Mouse (Mus musculus) kidney, embryonic 15.5 days (tissue): ENCODE results near the gene Nomo1. TPM values are rescaled to one million over a fixed set of nuclear protein-coding genes. Genes with fewer than 3 reads are reported as not detected.
A peak's percentile ranks its signal among the peaks of the same experiment; 100 is the strongest.

Experiments
- ATAC-seq: fragments of 200-750 bp; cut with Nextera tagmentation; replicated peaks from 2 replicates; pipeline ENCODE4 v1.8.0; 2017; ENCODE audit warnings: moderate TSS enrichment; ENCODE audit not compliant: low FRiP score
- H3K27ac ChIP-seq: fragments of 300-500 bp; sonication (generic); 2 replicates; pipeline ENCODE4 v1.5.1; 2015; ENCODE audit warnings: mild to moderate bottlenecking, inconsistent platforms
- H3K27me3 ChIP-seq: fragments of 300-500 bp; sonication (generic); 2 replicates; pipeline ENCODE4 v1.6.1; 2015; ENCODE audit warnings: inconsistent platforms
- H3K36me3 ChIP-seq: fragments of 300-500 bp; sonication (generic); 2 replicates; pipeline ENCODE4 v1.6.1; 2015; ENCODE audit warnings: inconsistent platforms
- H3K4me1 ChIP-seq: fragments of 300-500 bp; sonication (generic); 2 replicates; pipeline ENCODE4 v1.6.1; 2015; ENCODE audit warnings: inconsistent platforms
- H3K4me2 ChIP-seq: fragments of 300-500 bp; sonication (generic); 2 replicates; pipeline ENCODE4 v1.6.1; 2015; ENCODE audit warnings: moderate library complexity, mild to moderate bottlenecking, inconsistent platforms
- H3K4me3 ChIP-seq: fragments of 300-500 bp; sonication (generic); replicated peaks from 2 replicates; pipeline ENCODE4 v1.5.1; 2015; ENCODE audit warnings: mild to moderate bottlenecking, inconsistent platforms
- H3K9ac ChIP-seq: fragments of 300-500 bp; sonication (generic); 2 replicates; pipeline ENCODE4 v1.6.1; 2015; ENCODE audit warnings: mild to moderate bottlenecking, inconsistent platforms
- H3K9me3 ChIP-seq: fragments of 300-500 bp; sonication (generic); replicated peaks from 2 replicates; pipeline ENCODE4 v1.6.1; 2016; ENCODE audit warnings: inconsistent platforms
- WGBS: fragments of 180-500 bp; shearing (Covaris S2); methylation state at CpG from one replicate; pipeline ENCODE4 v1.1.7; 2015; ENCODE audit warnings: mixed read lengths; 5-methylcytosine and 5-hydroxymethylcytosine counted together
- polyA plus RNA-seq: library from polyadenylated mRNA; unstranded; fragments of >200 nt; fragmentation: Nextera tagmentation; extraction: Ambion mirVana; gene quantifications from 2 replicates; pipeline ENCODE4 v1.2.1, GENCODE M21; 2015

Gene Nomo1
- 39.9 and 40.4 TPM in 2 replicates for polyA plus RNA-seq

- Histone ChIP-seq H3K36me3 (peaks cover 11% of the 10 kb centered on the region), H3K4me3 (peak within 1 kb of the TSS; percentile 93), H3K27ac (no peak within 1 kb of the TSS), H3K9me3 (no peaks in the 10 kb centered on the region), H3K4me2 (peak within 1 kb of the TSS; percentile 80), H3K9ac (peak within 1 kb of the TSS; percentile 86), H3K27me3 (no peaks in the 10 kb centered on the region), H3K4me1 (peaks cover 26% of the 10 kb centered on the region)
- ATAC-seq, result peak; percentile 93
- 5% methylated on average over 43 of the region's 44 CpGs for WGBS
Measured at GRCm38 (mm10) chr7:46033109-46033869, at the start of gene Nomo1. Gene Nomo1 (plus strand): TSS chr7:46033698.

- Histone ChIP-seq H3K9me3 (no peaks in the 10 kb centered on the region), H3K4me2 (no peak overlapping the region), H3K4me3 (no peak overlapping the region), H3K36me3 (no peaks in the 10 kb centered on the region), H3K27me3 (no peaks in the 10 kb centered on the region), H3K27ac (no peak overlapping the region), H3K9ac (no peak overlapping the region), H3K4me1 (no peaks in the 10 kb centered on the region)
- ATAC-seq, result no peak
- WGBS, result 72% methylated on average over 6 of the region's 6 CpGs
Measured at GRCm38 (mm10) chr7:45986893-45987292, 46.6 kb upstream of the Nomo1 start.

GRCm38 (mm10) chr7:45988344-45988743, 45.2 kb upstream of the Nomo1 start:
- H3K9me3 ChIP-seq, result no peaks in the 10 kb centered on the region
- ATAC-seq, result no peak
- H3K4me2 ChIP-seq, result no peak overlapping the region
- 86% methylated on average over 1 of the region's 1 CpGs for WGBS
- no peaks in the 10 kb centered on the region for H3K4me1 ChIP-seq
- H3K4me3 ChIP-seq, result no peak overlapping the region
- no peaks in the 10 kb centered on the region for H3K36me3 ChIP-seq
- H3K27ac ChIP-seq, result no peak overlapping the region
- no peaks in the 10 kb centered on the region for H3K27me3 ChIP-seq
- H3K9ac ChIP-seq, result no peak overlapping the region

GRCm38 (mm10) chr7:45992470-45992869, 41.0 kb upstream of the Nomo1 start:
- ATAC-seq, result no peak
- no peaks in the 10 kb centered on the region for H3K36me3 ChIP-seq
- no peak overlapping the region for H3K27ac ChIP-seq
- WGBS, result 79% methylated on average over 8 of the region's 8 CpGs
- no peaks in the 10 kb centered on the region for H3K4me1 ChIP-seq
- no peak overlapping the region for H3K9ac ChIP-seq
- no peaks in the 10 kb centered on the region for H3K9me3 ChIP-seq
- H3K4me3 ChIP-seq, result no peak overlapping the region
- H3K4me2 ChIP-seq, result no peak overlapping the region
- H3K27me3 ChIP-seq, result no peaks in the 10 kb centered on the region

- Histone ChIP-seq H3K4me2 (no peak overlapping the region), H3K4me3 (no peak overlapping the region), H3K27ac (no peak overlapping the region), H3K9ac (no peak overlapping the region), H3K36me3 (no peaks in the 10 kb centered on the region), H3K4me1 (no peaks in the 10 kb centered on the region), H3K9me3 (no peaks in the 10 kb centered on the region), H3K27me3 (no peaks in the 10 kb centered on the region)
- ATAC-seq, result no peak
- WGBS, result 92% methylated on average over 4 of the region's 4 CpGs
Measured at GRCm38 (mm10) chr7:46000577-46000976, 32.9 kb upstream of the Nomo1 start.

- Histone ChIP-seq H3K27ac (no peak overlapping the region), H3K9me3 (no peaks in the 10 kb centered on the region), H3K36me3 (no peaks in the 10 kb centered on the region), H3K4me2 (no peak overlapping the region), H3K27me3 (no peaks in the 10 kb centered on the region), H3K4me3 (no peak overlapping the region), H3K4me1 (no peaks in the 10 kb centered on the region), H3K9ac (no peak overlapping the region)
- 56% methylated on average over 4 of the region's 4 CpGs for WGBS
- ATAC-seq, result no peak
Measured at GRCm38 (mm10) chr7:46002748-46003147, 30.8 kb upstream of the Nomo1 start.

- H3K9me3 ChIP-seq, result no peaks in the 10 kb centered on the region
- no peaks in the 10 kb centered on the region for H3K36me3 ChIP-seq
- no peaks in the 10 kb centered on the region for H3K27me3 ChIP-seq
- 7% methylated on average over 5 of the region's 5 CpGs for WGBS
- H3K9ac ChIP-seq, result no peak overlapping the region
- peaks cover 17% of the 10 kb centered on the region for H3K4me1 ChIP-seq
- no peak overlapping the region for H3K27ac ChIP-seq
- no peak overlapping the region for H3K4me3 ChIP-seq
- no peak for ATAC-seq
- H3K4me2 ChIP-seq, result no peak overlapping the region
Measured at GRCm38 (mm10) chr7:46009578-46009977, 23.9 kb upstream of the Nomo1 start.

GRCm38 (mm10) chr7:46012121-46012520, 21.4 kb upstream of the Nomo1 start:
- Histone ChIP-seq H3K9me3 (no peaks in the 10 kb centered on the region), H3K4me1 (peaks cover 17% of the 10 kb centered on the region), H3K4me3 (no peak overlapping the region), H3K36me3 (no peaks in the 10 kb centered on the region), H3K9ac (no peak overlapping the region), H3K4me2 (no peak overlapping the region), H3K27me3 (no peaks in the 10 kb centered on the region), H3K27ac (no peak overlapping the region)
- ATAC-seq, result no peak

GRCm38 (mm10) chr7:46013266-46014010, 20.1 kb upstream of the Nomo1 start:
- H3K9ac ChIP-seq, result no peak overlapping the region
- peaks cover 17% of the 10 kb centered on the region for H3K4me1 ChIP-seq
- 18% methylated on average over 9 of the region's 9 CpGs for WGBS
- H3K9me3 ChIP-seq, result no peaks in the 10 kb centered on the region
- H3K4me3 ChIP-seq, result no peak overlapping the region
- H3K4me2 ChIP-seq, result no peak overlapping the region
- peak; percentile 81 for ATAC-seq
- no peaks in the 10 kb centered on the region for H3K27me3 ChIP-seq
- H3K27ac ChIP-seq, result peak overlapping the region; percentile 76
- no peaks in the 10 kb centered on the region for H3K36me3 ChIP-seq

- ATAC-seq, result no peak
- no peaks in the 10 kb centered on the region for H3K27me3 ChIP-seq
- 0 out of 2 replicates have a peak, but pooled peaks cover 6% of the 10 kb centered on the region for H3K4me1 ChIP-seq
- H3K4me2 ChIP-seq, result no peak overlapping the region
- no peaks in the 10 kb centered on the region for H3K36me3 ChIP-seq
- H3K9ac ChIP-seq, result no peak overlapping the region
- no peaks in the 10 kb centered on the region for H3K9me3 ChIP-seq
- H3K4me3 ChIP-seq, result no peak overlapping the region
- no peak overlapping the region for H3K27ac ChIP-seq
- WGBS, result 56% methylated on average over 3 of the region's 3 CpGs
Measured at GRCm38 (mm10) chr7:46019594-46019993, 13.9 kb upstream of the Nomo1 start.

- Histone ChIP-seq H3K9me3 (no peaks in the 10 kb centered on the region), H3K4me2 (no peak overlapping the region), H3K9ac (no peak overlapping the region), H3K4me3 (no peak overlapping the region), H3K27me3 (no peaks in the 10 kb centered on the region), H3K36me3 (no peaks in the 10 kb centered on the region), H3K27ac (no peak overlapping the region), H3K4me1 (0 out of 2 replicates have a peak, but pooled peaks cover 6% of the 10 kb centered on the region)
- ATAC-seq, result no peak
- WGBS, result 40% methylated on average over 4 of the region's 4 CpGs
Measured at GRCm38 (mm10) chr7:46021951-46022350, 11.5 kb upstream of the Nomo1 start.

GRCm38 (mm10) chr7:46025436-46025835, 8.1 kb upstream of the Nomo1 start:
- Histone ChIP-seq H3K27ac (no peak overlapping the region), H3K4me1 (peaks cover 8% of the 10 kb centered on the region), H3K4me2 (no peak overlapping the region), H3K36me3 (no peaks in the 10 kb centered on the region), H3K4me3 (no peak overlapping the region), H3K9me3 (no peaks in the 10 kb centered on the region), H3K27me3 (no peaks in the 10 kb centered on the region), H3K9ac (no peak overlapping the region)
- ATAC-seq, result no peak
- 81% methylated on average over 9 of the region's 9 CpGs for WGBS
